Mouse (Mus musculus): ENCODE measurements around the gene Nubp2. TPM values are rescaled to one million over a fixed set of nuclear protein-coding genes. Genes with fewer than 3 reads are reported as not detected.
A peak's percentile ranks its signal among the peaks of the same experiment; 100 is the strongest.

The Nubp2 gene
- polyA plus RNA-seq, 1 experiment = 96.1 TPM

- peaks cover 18% of the 10 kb centered on the region for H3K4me1 ChIP-seq (replicated peaks; ENCODE audit: control insufficient read depth, insufficient read depth, low read length)
- no peaks in the 10 kb centered on the region for H3K27me3 ChIP-seq (ENCODE audit: control insufficient read depth, insufficient read depth, low read length)
- DNase-seq = no peak
- TF ChIP-seq POLR2A (IDR thresholded peaks at IDR 0.05; ENCODE audit: control insufficient read depth, extremely low read depth, insufficient read depth, low read length, poor library complexity) (no peak), CTCF (IDR thresholded peaks at IDR 0.05; ENCODE audit: borderline replicate concordance, control insufficient read depth, extremely low read depth, insufficient read depth, low read length, poor library complexity) (no peak)
- no peak overlapping the region for H3K4me3 ChIP-seq (ENCODE audit: control insufficient read depth, insufficient read depth, low read length)
- H3K36me3 ChIP-seq (ENCODE audit: control insufficient read depth, insufficient read depth, low read length) = peaks cover 55% of the 10 kb centered on the region
- 98% methylated on average over 6 of the region's 6 CpGs for WGBS
- H3K27ac ChIP-seq (ENCODE audit: control insufficient read depth, insufficient read depth, low read length) = no peak overlapping the region
These were observed 13.9 kb upstream of the Nubp2 start for GRCm38 (mm10) chr17:24900014-24900413.

- no peak overlapping the region for H3K27ac ChIP-seq (ENCODE audit: control insufficient read depth, insufficient read depth, low read length)
- TF ChIP-seq POLR2A (IDR thresholded peaks at IDR 0.05; ENCODE audit: control insufficient read depth, extremely low read depth, insufficient read depth, low read length, poor library complexity) = no peak
- no peak for TF ChIP-seq CTCF (IDR thresholded peaks at IDR 0.05; ENCODE audit: borderline replicate concordance, control insufficient read depth, extremely low read depth, insufficient read depth, low read length, poor library complexity)
- no peaks in the 10 kb centered on the region for H3K27me3 ChIP-seq (ENCODE audit: control insufficient read depth, insufficient read depth, low read length)
- no peak for DNase-seq
- H3K4me3 ChIP-seq (ENCODE audit: control insufficient read depth, insufficient read depth, low read length) = no peak overlapping the region
- peaks cover 22% of the 10 kb centered on the region for H3K4me1 ChIP-seq (replicated peaks; ENCODE audit: control insufficient read depth, insufficient read depth, low read length)
- 93% methylated on average over 5 of the region's 5 CpGs for WGBS
- H3K36me3 ChIP-seq (ENCODE audit: control insufficient read depth, insufficient read depth, low read length) = peaks cover 47% of the 10 kb centered on the region
These were observed 13.0 kb upstream of the Nubp2 start for GRCm38 (mm10) chr17:24899153-24899552.

GRCm38 (mm10) chr17:24898041-24898854 is 12.1 kb upstream of the Nubp2 start:
- DNase-seq = no peak
- Histone ChIP-seq H3K4me1 (replicated peaks; ENCODE audit: control insufficient read depth, insufficient read depth, low read length) (peaks cover 26% of the 10 kb centered on the region), H3K4me3 (ENCODE audit: control insufficient read depth, insufficient read depth, low read length) (no peak overlapping the region), H3K27me3 (ENCODE audit: control insufficient read depth, insufficient read depth, low read length) (no peaks in the 10 kb centered on the region), H3K27ac (ENCODE audit: control insufficient read depth, insufficient read depth, low read length) (no peak overlapping the region), H3K36me3 (ENCODE audit: control insufficient read depth, insufficient read depth, low read length) (peaks cover 38% of the 10 kb centered on the region)
- WGBS = 99% methylated on average over 4 of the region's 4 CpGs
- no peak for TF ChIP-seq CTCF (IDR thresholded peaks at IDR 0.05; ENCODE audit: borderline replicate concordance, control insufficient read depth, extremely low read depth, insufficient read depth, low read length, poor library complexity)
- no peak for TF ChIP-seq POLR2A (IDR thresholded peaks at IDR 0.05; ENCODE audit: control insufficient read depth, extremely low read depth, insufficient read depth, low read length, poor library complexity)

GRCm38 (mm10) chr17:24897600-24897999 is 11.5 kb upstream of the Nubp2 start:
- DNase-seq = no peak
- WGBS = 97% methylated on average over 4 of the region's 4 CpGs
- peaks cover 32% of the 10 kb centered on the region for H3K36me3 ChIP-seq (ENCODE audit: control insufficient read depth, insufficient read depth, low read length)
- peaks cover 26% of the 10 kb centered on the region for H3K4me1 ChIP-seq (replicated peaks; ENCODE audit: control insufficient read depth, insufficient read depth, low read length)
- no peak overlapping the region for H3K27ac ChIP-seq (ENCODE audit: control insufficient read depth, insufficient read depth, low read length)
- H3K27me3 ChIP-seq (ENCODE audit: control insufficient read depth, insufficient read depth, low read length) = no peaks in the 10 kb centered on the region
- TF ChIP-seq CTCF (IDR thresholded peaks at IDR 0.05; ENCODE audit: borderline replicate concordance, control insufficient read depth, extremely low read depth, insufficient read depth, low read length, poor library complexity) (no peak), POLR2A (IDR thresholded peaks at IDR 0.05; ENCODE audit: control insufficient read depth, extremely low read depth, insufficient read depth, low read length, poor library complexity) (no peak)
- no peak overlapping the region for H3K4me3 ChIP-seq (ENCODE audit: control insufficient read depth, insufficient read depth, low read length)

- TF ChIP-seq CTCF (IDR thresholded peaks at IDR 0.05; ENCODE audit: borderline replicate concordance, control insufficient read depth, extremely low read depth, insufficient read depth, low read length, poor library complexity) (no peak), POLR2A (IDR thresholded peaks at IDR 0.05; ENCODE audit: control insufficient read depth, extremely low read depth, insufficient read depth, low read length, poor library complexity) (no peak)
- Histone ChIP-seq H3K27ac (ENCODE audit: control insufficient read depth, insufficient read depth, low read length) (no peak overlapping the region), H3K4me1 (replicated peaks; ENCODE audit: control insufficient read depth, insufficient read depth, low read length) (peaks cover 26% of the 10 kb centered on the region), H3K27me3 (ENCODE audit: control insufficient read depth, insufficient read depth, low read length) (no peaks in the 10 kb centered on the region), H3K4me3 (ENCODE audit: control insufficient read depth, insufficient read depth, low read length) (peak overlapping the region; percentile 71), H3K36me3 (ENCODE audit: control insufficient read depth, insufficient read depth, low read length) (peaks cover 32% of the 10 kb centered on the region)
- DNase-seq = no peak
- WGBS = 68% methylated on average over 11 of the region's 11 CpGs
These were observed 10.8 kb upstream of the Nubp2 start for GRCm38 (mm10) chr17:24896993-24897269.

- no peaks in the 10 kb centered on the region for H3K27me3 ChIP-seq (ENCODE audit: control insufficient read depth, insufficient read depth, low read length)
- peaks cover 26% of the 10 kb centered on the region for H3K4me1 ChIP-seq (replicated peaks; ENCODE audit: control insufficient read depth, insufficient read depth, low read length)
- TF ChIP-seq CTCF (IDR thresholded peaks at IDR 0.05; ENCODE audit: borderline replicate concordance, control insufficient read depth, extremely low read depth, insufficient read depth, low read length, poor library complexity) (no peak), POLR2A (IDR thresholded peaks at IDR 0.05; ENCODE audit: control insufficient read depth, extremely low read depth, insufficient read depth, low read length, poor library complexity) (no peak)
- H3K36me3 ChIP-seq (ENCODE audit: control insufficient read depth, insufficient read depth, low read length) = peaks cover 27% of the 10 kb centered on the region
- 1% methylated on average over 50 of the region's 50 CpGs for WGBS
- DNase-seq = peak; percentile 70
- peak within 1 kb of the TSS; percentile 71 for H3K4me3 ChIP-seq (ENCODE audit: control insufficient read depth, insufficient read depth, low read length)
- H3K27ac ChIP-seq (ENCODE audit: control insufficient read depth, insufficient read depth, low read length) = peak within 1 kb of the TSS; percentile 67
These were observed 10.3 kb upstream of the Nubp2 start, which contains the start of gene Nme3 for GRCm38 (mm10) chr17:24896241-24896992. TSS of gene Nme3 (plus strand) at chr17:24896500.

Measured in thymus, adult 2 months (tissue).